Mouse (Mus musculus): ENCODE measurements around the gene Shisa7. TPM values are rescaled to one million over a fixed set of nuclear protein-coding genes. Genes with fewer than 3 reads are reported as not detected.

Shisa7 gene
- polyA plus RNA-seq, 1 experiment: not detected

GRCm38 (mm10) chr7:4782130-4782529, 62.4 kb downstream of the Shisa7 start:
- TF ChIP-seq GATA1 (IDR thresholded peaks at IDR 0.05; ENCODE audit: low read length): no peak

- TF ChIP-seq GATA1 (IDR thresholded peaks at IDR 0.05; ENCODE audit: low read length): no peak
Measured at GRCm38 (mm10) chr7:4779921-4780320, 64.6 kb downstream of the Shisa7 start.

GRCm38 (mm10) chr7:4777851-4778637, 66.5 kb downstream of the Shisa7 start:
- TF ChIP-seq GATA1 (IDR thresholded peaks at IDR 0.05; ENCODE audit: low read length): no peak

GRCm38 (mm10) chr7:4776861-4777830, 67.3 kb downstream of the Shisa7 start:
- TF ChIP-seq GATA1 (IDR thresholded peaks at IDR 0.05; ENCODE audit: low read length): no peak

GRCm38 (mm10) chr7:4776131-4776530, 68.4 kb downstream of the Shisa7 start:
- no peak for TF ChIP-seq GATA1 (IDR thresholded peaks at IDR 0.05; ENCODE audit: low read length)

Other genes with a start within 250 kb of the Shisa7 start
- gene Ptprh, start 240.7 kb downstream of the Shisa7 start, polyA plus RNA-seq (2012): not detected in 2 replicates
- 2.8 and 3.7 TPM in 2 replicates for gene Tmem86b, start 213.3 kb downstream of the Shisa7 start, polyA plus RNA-seq (2012)
- gene Ppp6r1, start 185.7 kb downstream of the Shisa7 start, polyA plus RNA-seq (2012): 272 and 281 TPM in 2 replicates
- gene Hspbp1, start 159.6 kb downstream of the Shisa7 start, polyA plus RNA-seq (2012): 234 and 302 TPM in 2 replicates
- not detected in 2 replicates for gene Brsk1, start 154.1 kb downstream of the Shisa7 start, polyA plus RNA-seq (2012)
- 0.04 TPM in 1 of 2 replicates, not detected in the other for gene Tmem150b, start 119.4 kb downstream of the Shisa7 start, polyA plus RNA-seq (2012)
- 474 and 610 TPM in 2 replicates for gene Kmt5c, start 104.6 kb downstream of the Shisa7 start, polyA plus RNA-seq (2012)
- gene Cox6b2, start 91.6 kb downstream of the Shisa7 start, polyA plus RNA-seq (2012): 125 and 159 TPM in 2 replicates
- not detected in 2 replicates for gene Fam71e2, start 73.4 kb downstream of the Shisa7 start, polyA plus RNA-seq (2012)
- 0.51 and 0.60 TPM in 2 replicates for gene Il11, start 61.8 kb downstream of the Shisa7 start, polyA plus RNA-seq (2012)
- gene Tmem190, start 61.8 kb downstream of the Shisa7 start, polyA plus RNA-seq (2012): 0.12 TPM in 1 of 2 replicates, not detected in the other
- gene Tmem238, start 55.0 kb downstream of the Shisa7 start, polyA plus RNA-seq (2012): 128 and 187 TPM in 2 replicates
- 12,006 and 12,218 TPM in 2 replicates for gene Rpl28, start 51.8 kb downstream of the Shisa7 start, polyA plus RNA-seq (2012)
- 434 and 528 TPM in 2 replicates for gene Ube2s, start 32.1 kb downstream of the Shisa7 start, polyA plus RNA-seq (2012)
- gene Isoc2b, start 25.6 kb upstream of the Shisa7 start, polyA plus RNA-seq (2012): 11.3 and 13.0 TPM in 2 replicates
- 10.8 and 31.1 TPM in 2 replicates for gene Isoc2a, start 32.5 kb upstream of the Shisa7 start, polyA plus RNA-seq (2012)
- gene Gm36210, start 61.8 kb upstream of the Shisa7 start, polyA plus RNA-seq (2012): not detected in 2 replicates
- 57.2 and 60.0 TPM in 2 replicates for gene Zfp628, start 70.5 kb upstream of the Shisa7 start, polyA plus RNA-seq (2012)
- gene Nat14, start 77.3 kb upstream of the Shisa7 start, polyA plus RNA-seq (2012): 1.8 TPM in 2 replicates
- 0.05 TPM in 2 replicates for gene Ssc5d, start 81.1 kb upstream of the Shisa7 start, polyA plus RNA-seq (2012)
- not detected in 2 replicates for gene Sbk2, start 119.7 kb upstream of the Shisa7 start, polyA plus RNA-seq (2012)
- gene Sbk3, start 126.5 kb upstream of the Shisa7 start, polyA plus RNA-seq (2012): not detected in 2 replicates
- gene Zfp579, start 151.5 kb upstream of the Shisa7 start, polyA plus RNA-seq (2012): 0.04 and 0.05 TPM in 2 replicates
- 56.5 and 78.4 TPM in 2 replicates for gene Zfp524, start 169.7 kb upstream of the Shisa7 start, polyA plus RNA-seq (2012)
- 91.3 and 107 TPM in 2 replicates for gene Fiz1, start 170.0 kb upstream of the Shisa7 start, polyA plus RNA-seq (2012)
- 15.3 TPM in 1 of 2 replicates, not detected in the other for gene Gm44973, start 170.8 kb upstream of the Shisa7 start, polyA plus RNA-seq (2012)
- 146 and 194 TPM in 2 replicates for gene Zfp865, start 175.7 kb upstream of the Shisa7 start, polyA plus RNA-seq (2012)
- 0.64 and 0.82 TPM in 2 replicates for gene Ccdc106, start 175.9 kb upstream of the Shisa7 start, polyA plus RNA-seq (2012)
- not detected in 2 replicates for gene 4632433K11Rik, start 189.4 kb upstream of the Shisa7 start, polyA plus RNA-seq (2012)
- 2.9 and 3.1 TPM in 2 replicates for gene Zfp784, start 193.8 kb upstream of the Shisa7 start, polyA plus RNA-seq (2012)
- 0.73 and 0.90 TPM in 2 replicates for gene Zfp580, start 206.8 kb upstream of the Shisa7 start, polyA plus RNA-seq (2012)
- gene U2af2, start 217.4 kb upstream of the Shisa7 start, polyA plus RNA-seq (2012): 496 and 534 TPM in 2 replicates
- 1,467 and 1,596 TPM in 2 replicates for gene Epn1, start 235.5 kb upstream of the Shisa7 start, polyA plus RNA-seq (2012)

Measured in G1E-ER4 (cell line).